Mouse (Mus musculus) bone marrow, adult 2 months (tissue): ENCODE results near the gene Spata20.

Source experiments
- CTCF ChIP-seq: fragments of 200-500 bp; IDR thresholded peaks from 2 replicates; pipeline ENCODE4 v1.5.1; 2011; ENCODE audit warnings: low read length, control low read depth; ENCODE audit not compliant: control insufficient read depth, insufficient read depth
- POLR2A ChIP-seq: fragments of 200-500 bp; IDR thresholded peaks from 2 replicates; pipeline ENCODE4 v1.6.1; 2011; ENCODE audit warnings: low read depth, mild to moderate bottlenecking, control low read depth, low read length, borderline replicate concordance; ENCODE audit not compliant: control insufficient read depth

- TF ChIP-seq CTCF (no peak), POLR2A (peak; percentile 24; the same call in 1 of the 2 replicates)
Measured at GRCm38 (mm10) chr11:94456347-94456746, 29.6 kb downstream of the Spata20 start.
